Mouse (Mus musculus): ENCODE results near the gene Kifc1. TPM values are rescaled to one million over a fixed set of nuclear protein-coding genes. Genes with fewer than 3 reads are reported as not detected.
"Not testable (repeated sequence)": the region's sequence is repeated elsewhere in the genome, so short reads cannot be mapped to it uniquely, and the experiment has no call there.

Gene Kifc1
- total RNA-seq, 1 experiment: 149 TPM

DNA sequence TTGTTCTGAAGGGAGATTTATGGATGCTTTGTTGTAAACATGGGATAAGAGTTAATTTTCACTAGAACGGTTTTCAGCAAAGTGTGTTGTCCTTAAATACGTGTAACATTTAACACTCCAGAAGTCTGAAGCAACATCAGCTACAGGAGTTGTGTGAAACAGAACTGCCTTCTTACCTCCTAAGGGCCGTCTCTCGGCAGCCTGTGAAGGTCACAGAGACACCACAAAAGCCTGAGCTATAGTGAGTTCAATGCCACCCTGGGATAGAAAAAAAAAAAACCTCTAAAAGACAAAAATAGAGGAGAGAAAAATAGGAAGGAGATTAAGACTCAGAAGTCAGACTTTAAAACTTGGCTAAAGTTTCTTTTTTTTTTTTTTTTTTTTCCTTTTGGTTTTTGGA is 11.6 kb upstream of the Kifc1 start:
- Histone ChIP-seq H3K9me3 (ENCODE audit: control insufficient read depth, insufficient read depth, low read depth, low read length) (no peaks in the 10 kb centered on the region), H3K9ac (ENCODE audit: insufficient read depth, low read depth, low read length, poor library complexity, severe bottlenecking) (peak overlapping the region; percentile 47; the same call in 1 of the 2 replicates), H3K4me3 (ENCODE audit: insufficient read depth in 1 of 2, low read depth in 1 of 2, low read length in 2 of 2, poor library complexity in 1 of 2, severe bottlenecking in 1 of 2) (no peak overlapping the region), H3K27ac (ENCODE audit: insufficient read depth, low read depth, low read length, poor library complexity, severe bottlenecking) (peak overlapping the region; percentile 87), H3K4me1 (ENCODE audit: control insufficient read depth in 2 of 2, insufficient read depth in 2 of 2, low read length in 2 of 2, poor library complexity in 1 of 2) (peaks cover 14 to 31% of the 10 kb centered on the region in 2 experiments), H3K36me3 (ENCODE audit: control insufficient read depth, insufficient read depth, low read length, poor library complexity, severe bottlenecking) (no peaks in the 10 kb centered on the region)
- in situ Hi-C loops (cut with MboI; ENCODE audit: low sequenced_read_pairs in 2 of 2, unreplicated experiment in 2 of 2): no loop called here
- DNase-seq (ENCODE audit: low read depth, low spot score): no peak
- TF ChIP-seq CHD2 (IDR thresholded peaks at IDR 0.05; ENCODE audit: low read depth, low read length) (no peak), MAFK (IDR thresholded peaks at IDR 0.05; ENCODE audit: insufficient read depth, low read depth, low read length) (no peak), ZNF384 (IDR thresholded peaks at IDR 0.05; ENCODE audit: low read depth, low read length) (peak; percentile 67), HCFC1 (IDR thresholded peaks at IDR 0.05; ENCODE audit: borderline replicate concordance, insufficient read depth, low read length) (no peak), ZC3H11A (IDR thresholded peaks at IDR 0.05; ENCODE audit: borderline replicate concordance, low read depth, low read length) (no peak)

DNA sequence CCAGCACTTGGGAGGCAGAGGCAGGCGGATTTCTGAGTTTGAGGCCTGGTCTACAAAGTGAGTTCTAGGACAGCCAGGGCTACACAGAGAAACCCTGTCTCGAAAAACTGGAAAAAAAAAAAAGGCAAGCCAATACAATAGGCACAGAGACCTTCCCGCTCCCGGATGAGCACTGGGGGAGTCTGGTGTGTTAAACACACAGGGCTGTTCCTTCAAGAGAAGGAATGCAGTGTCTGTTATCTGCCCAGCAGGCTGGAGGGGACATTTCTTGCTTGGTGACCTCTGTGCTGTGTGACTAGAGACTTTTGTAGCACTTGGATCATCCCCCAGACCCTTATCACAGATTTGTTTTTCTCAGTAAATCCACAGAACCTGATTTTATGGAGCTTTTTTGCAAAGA is 11.2 kb upstream of the Kifc1 start:
- H3K9me3 ChIP-seq (ENCODE audit: control insufficient read depth, insufficient read depth, low read depth, low read length): no peaks in the 10 kb centered on the region
- H3K9ac ChIP-seq (ENCODE audit: insufficient read depth, low read depth, low read length, poor library complexity, severe bottlenecking): peak overlapping the region; percentile 55; the same call in 1 of the 2 replicates
- peaks cover 14 to 30% of the 10 kb centered on the region in 2 experiments for H3K4me1 ChIP-seq (ENCODE audit: control insufficient read depth in 2 of 2, insufficient read depth in 2 of 2, low read length in 2 of 2, poor library complexity in 1 of 2)
- no peak for TF ChIP-seq MAFK (IDR thresholded peaks at IDR 0.05; ENCODE audit: insufficient read depth, low read depth, low read length)
- peak; percentile 88; the same call in 1 of the 2 replicates for TF ChIP-seq ZNF384 (IDR thresholded peaks at IDR 0.05; ENCODE audit: low read depth, low read length)
- DNase-seq (ENCODE audit: low read depth, low spot score): no peak
- in situ Hi-C loops (cut with MboI; ENCODE audit: low sequenced_read_pairs in 2 of 2, unreplicated experiment in 2 of 2): no loop called here
- peak overlapping the region; percentile 87 for H3K27ac ChIP-seq (ENCODE audit: insufficient read depth, low read depth, low read length, poor library complexity, severe bottlenecking)
- no peak overlapping the region for H3K4me3 ChIP-seq (ENCODE audit: insufficient read depth in 1 of 2, low read depth in 1 of 2, low read length in 2 of 2, poor library complexity in 1 of 2, severe bottlenecking in 1 of 2)
- H3K36me3 ChIP-seq (ENCODE audit: control insufficient read depth, insufficient read depth, low read length, poor library complexity, severe bottlenecking): no peaks in the 10 kb centered on the region

DNA sequence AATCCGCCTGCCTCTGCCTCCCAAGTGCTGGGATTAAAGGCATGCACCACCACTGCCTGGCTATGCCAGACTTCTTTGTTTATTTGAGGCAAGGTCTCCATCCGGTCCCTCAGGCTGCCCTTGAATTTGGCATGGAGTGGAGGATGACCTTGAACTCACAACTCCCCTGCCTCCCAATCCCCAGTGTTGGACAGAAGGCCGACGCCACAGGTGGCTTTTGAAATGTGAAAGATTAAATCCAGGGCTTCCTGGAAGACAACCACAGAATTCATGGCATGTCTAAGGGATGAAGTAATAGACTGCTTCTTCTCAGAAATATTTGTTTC is 10.5 kb upstream of the Kifc1 start:
- H3K9ac ChIP-seq (ENCODE audit: insufficient read depth, low read depth, low read length, poor library complexity, severe bottlenecking): peak overlapping the region; percentile 54; the same call in 1 of the 2 replicates
- H3K36me3 ChIP-seq (ENCODE audit: control insufficient read depth, insufficient read depth, low read length, poor library complexity, severe bottlenecking): no peaks in the 10 kb centered on the region
- no peaks in the 10 kb centered on the region for H3K9me3 ChIP-seq (ENCODE audit: control insufficient read depth, insufficient read depth, low read depth, low read length)
- H3K4me3 ChIP-seq (ENCODE audit: insufficient read depth in 1 of 2, low read depth in 1 of 2, low read length in 2 of 2, poor library complexity in 1 of 2, severe bottlenecking in 1 of 2): no peak overlapping the region
- peaks cover 14 to 27% of the 10 kb centered on the region in 2 experiments for H3K4me1 ChIP-seq (ENCODE audit: control insufficient read depth in 2 of 2, insufficient read depth in 2 of 2, low read length in 2 of 2, poor library complexity in 1 of 2)
- peak overlapping the region; percentile 87 for H3K27ac ChIP-seq (ENCODE audit: insufficient read depth, low read depth, low read length, poor library complexity, severe bottlenecking)
- no peak for DNase-seq (ENCODE audit: low read depth, low spot score)
- TF ChIP-seq CHD2 (IDR thresholded peaks at IDR 0.05; ENCODE audit: low read depth, low read length): no peak
- TF ChIP-seq ZNF384 (IDR thresholded peaks at IDR 0.05; ENCODE audit: low read depth, low read length): 0 out of 2 replicates have a peak, but pooled peaks have one; percentile 12
- in situ Hi-C loops (cut with MboI; ENCODE audit: low sequenced_read_pairs in 2 of 2, unreplicated experiment in 2 of 2): no loop called here

DNA sequence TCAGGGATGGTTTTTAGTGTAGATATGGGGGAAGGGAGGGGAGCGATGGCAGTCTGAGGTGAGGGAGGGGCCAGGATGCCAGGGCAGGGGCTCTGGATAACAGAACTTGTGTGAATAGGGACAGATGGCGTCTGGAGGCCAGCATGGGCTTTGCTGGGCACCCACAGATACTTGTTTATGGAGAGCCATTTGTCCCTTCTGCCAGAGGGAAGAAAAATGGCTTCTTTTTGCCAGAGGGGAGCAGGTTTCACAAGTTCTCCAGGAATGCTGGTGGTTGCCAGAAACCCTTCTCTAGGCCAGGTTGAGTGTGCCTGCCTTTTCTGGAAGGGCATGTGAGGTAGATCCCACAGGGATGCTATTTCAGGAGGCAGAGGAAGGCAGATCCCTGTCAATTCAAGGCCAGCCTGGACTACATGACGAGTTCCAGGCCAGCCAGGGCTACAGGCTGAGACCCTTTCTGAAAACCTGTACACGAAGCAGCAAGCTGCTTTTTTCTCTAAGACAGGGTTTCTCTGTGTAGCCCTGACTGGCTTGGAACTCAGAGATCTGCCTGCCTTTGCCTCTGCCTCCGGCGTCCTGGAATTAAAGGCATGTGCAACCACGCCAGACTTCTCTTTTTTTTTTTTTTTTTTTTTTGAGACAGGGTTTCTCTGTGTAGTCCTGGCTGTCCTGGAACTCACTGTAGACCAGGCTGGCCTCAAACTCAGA is 10.0 kb upstream of the Kifc1 start:
- H3K9ac ChIP-seq (ENCODE audit: insufficient read depth, low read depth, low read length, poor library complexity, severe bottlenecking): peak overlapping the region; percentile 37; the same call in 1 of the 2 replicates
- no peaks in the 10 kb centered on the region for H3K36me3 ChIP-seq (ENCODE audit: control insufficient read depth, insufficient read depth, low read length, poor library complexity, severe bottlenecking)
- H3K4me1 ChIP-seq (ENCODE audit: control insufficient read depth in 2 of 2, insufficient read depth in 2 of 2, low read length in 2 of 2, poor library complexity in 1 of 2): peaks cover 14 to 27% of the 10 kb centered on the region in 2 experiments
- TF ChIP-seq CHD2 (IDR thresholded peaks at IDR 0.05; ENCODE audit: low read depth, low read length): no peak
- TF ChIP-seq HCFC1 (IDR thresholded peaks at IDR 0.05; ENCODE audit: borderline replicate concordance, insufficient read depth, low read length): no peak
- TF ChIP-seq MAFK (IDR thresholded peaks at IDR 0.05; ENCODE audit: insufficient read depth, low read depth, low read length): no peak
- no peak for TF ChIP-seq ZC3H11A (IDR thresholded peaks at IDR 0.05; ENCODE audit: borderline replicate concordance, low read depth, low read length)
- TF ChIP-seq ZNF384 (IDR thresholded peaks at IDR 0.05; ENCODE audit: low read depth, low read length): peak; percentile 54; the same call in 1 of the 2 replicates
- H3K9me3 ChIP-seq (ENCODE audit: control insufficient read depth, insufficient read depth, low read depth, low read length): no peaks in the 10 kb centered on the region
- DNase-seq (ENCODE audit: low read depth, low spot score): no peak
- H3K27ac ChIP-seq (ENCODE audit: insufficient read depth, low read depth, low read length, poor library complexity, severe bottlenecking): peak overlapping the region; percentile 87
- no peak overlapping the region for H3K4me3 ChIP-seq (ENCODE audit: insufficient read depth in 1 of 2, low read depth in 1 of 2, low read length in 2 of 2, poor library complexity in 1 of 2, severe bottlenecking in 1 of 2)
- in situ Hi-C loops (cut with MboI; ENCODE audit: low sequenced_read_pairs in 2 of 2, unreplicated experiment in 2 of 2): no loop called here

DNA sequence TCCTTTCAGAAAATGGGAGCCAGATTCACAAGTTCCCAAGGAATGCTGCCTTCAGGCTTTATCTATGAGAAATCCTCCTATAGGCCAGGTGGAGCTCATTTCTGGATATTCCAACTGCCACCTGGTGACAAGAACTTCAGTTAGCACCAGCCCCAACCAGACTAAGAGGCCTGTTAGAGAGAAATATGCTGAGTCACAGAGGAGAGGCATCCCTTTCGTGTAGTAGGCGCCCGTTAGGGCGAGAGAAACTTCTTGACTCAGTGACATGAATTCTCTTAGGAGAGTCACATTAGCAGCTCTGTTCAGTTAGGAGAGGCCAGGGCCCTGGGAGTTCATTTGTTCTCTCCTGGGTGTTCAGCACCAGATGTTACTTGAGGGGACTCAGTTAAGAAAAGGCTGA is 9.2 kb upstream of the Kifc1 start:
- H3K9ac ChIP-seq (ENCODE audit: insufficient read depth, low read depth, low read length, poor library complexity, severe bottlenecking): peak overlapping the region; percentile 37; the same call in 1 of the 2 replicates
- no peak overlapping the region for H3K4me3 ChIP-seq (ENCODE audit: insufficient read depth in 1 of 2, low read depth in 1 of 2, low read length in 2 of 2, poor library complexity in 1 of 2, severe bottlenecking in 1 of 2)
- no peaks in the 10 kb centered on the region for H3K36me3 ChIP-seq (ENCODE audit: control insufficient read depth, insufficient read depth, low read length, poor library complexity, severe bottlenecking)
- peak overlapping the region; percentile 87 for H3K27ac ChIP-seq (ENCODE audit: insufficient read depth, low read depth, low read length, poor library complexity, severe bottlenecking)
- DNase-seq (ENCODE audit: low read depth, low spot score): no peak
- peak; percentile 79 for TF ChIP-seq MAFK (IDR thresholded peaks at IDR 0.05; ENCODE audit: insufficient read depth, low read depth, low read length)
- no peak for TF ChIP-seq CHD2 (IDR thresholded peaks at IDR 0.05; ENCODE audit: low read depth, low read length)
- no peaks in the 10 kb centered on the region for H3K9me3 ChIP-seq (ENCODE audit: control insufficient read depth, insufficient read depth, low read depth, low read length)
- peaks cover 14 to 27% of the 10 kb centered on the region in 2 experiments for H3K4me1 ChIP-seq (ENCODE audit: control insufficient read depth in 2 of 2, insufficient read depth in 2 of 2, low read length in 2 of 2, poor library complexity in 1 of 2)
- in situ Hi-C loops (cut with MboI; ENCODE audit: low sequenced_read_pairs in 2 of 2, unreplicated experiment in 2 of 2): no loop called here

DNA sequence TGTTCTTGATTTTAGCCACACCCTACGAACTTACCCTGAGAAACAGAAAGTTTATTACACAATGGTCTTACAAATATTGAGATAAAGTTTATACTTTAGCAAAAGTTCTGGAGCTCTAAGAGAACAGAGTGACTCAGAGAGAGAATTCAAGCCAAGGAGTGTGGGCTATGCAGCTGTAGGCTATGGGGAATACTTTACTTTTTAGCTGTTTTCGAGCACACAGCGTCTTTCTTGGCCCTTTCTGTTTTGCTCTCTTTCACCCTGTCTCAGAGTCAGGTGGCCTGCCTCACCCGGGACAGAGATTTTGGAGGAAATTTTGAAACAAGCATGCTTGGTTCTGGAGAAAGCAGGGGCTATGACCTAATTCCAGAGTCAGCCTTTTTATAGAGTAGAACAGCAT is 7.7 kb upstream of the Kifc1 start:
- H3K36me3 ChIP-seq (ENCODE audit: control insufficient read depth, insufficient read depth, low read length, poor library complexity, severe bottlenecking); H3K9ac ChIP-seq (ENCODE audit: insufficient read depth, low read depth, low read length, poor library complexity, severe bottlenecking); H3K27ac ChIP-seq (ENCODE audit: insufficient read depth, low read depth, low read length, poor library complexity, severe bottlenecking); in situ Hi-C loops (cut with MboI; ENCODE audit: low sequenced_read_pairs in 2 of 2, unreplicated experiment in 2 of 2); DNase-seq (ENCODE audit: low read depth, low spot score); H3K4me3 ChIP-seq (ENCODE audit: insufficient read depth in 1 of 2, low read depth in 1 of 2, low read length in 2 of 2, poor library complexity in 1 of 2, severe bottlenecking in 1 of 2); H3K9me3 ChIP-seq (ENCODE audit: control insufficient read depth, insufficient read depth, low read depth, low read length): not testable (repeated sequence)
- H3K4me1 ChIP-seq (ENCODE audit: control insufficient read depth in 2 of 2, insufficient read depth in 2 of 2, low read length in 2 of 2, poor library complexity in 1 of 2): peaks cover 14 to 19% of the 10 kb centered on the region in 2 experiments

All from ES-E14 (cell line).